Mouse (Mus musculus): Measurements from ENCODE around the gene Efna3. TPM values are rescaled to one million over a fixed set of nuclear protein-coding genes. Genes with fewer than 3 reads are reported as not detected.

Gene Efna3
- total RNA-seq (2014; rRNA removed; ENCODE audit: low replicate concordance) (not detected in 2 replicates), polyA plus RNA-seq (2015; fragmentation: Nextera tagmentation; extraction: Ambion mirVana) (0.12 and 0.44 TPM in 2 replicates)

DNA sequence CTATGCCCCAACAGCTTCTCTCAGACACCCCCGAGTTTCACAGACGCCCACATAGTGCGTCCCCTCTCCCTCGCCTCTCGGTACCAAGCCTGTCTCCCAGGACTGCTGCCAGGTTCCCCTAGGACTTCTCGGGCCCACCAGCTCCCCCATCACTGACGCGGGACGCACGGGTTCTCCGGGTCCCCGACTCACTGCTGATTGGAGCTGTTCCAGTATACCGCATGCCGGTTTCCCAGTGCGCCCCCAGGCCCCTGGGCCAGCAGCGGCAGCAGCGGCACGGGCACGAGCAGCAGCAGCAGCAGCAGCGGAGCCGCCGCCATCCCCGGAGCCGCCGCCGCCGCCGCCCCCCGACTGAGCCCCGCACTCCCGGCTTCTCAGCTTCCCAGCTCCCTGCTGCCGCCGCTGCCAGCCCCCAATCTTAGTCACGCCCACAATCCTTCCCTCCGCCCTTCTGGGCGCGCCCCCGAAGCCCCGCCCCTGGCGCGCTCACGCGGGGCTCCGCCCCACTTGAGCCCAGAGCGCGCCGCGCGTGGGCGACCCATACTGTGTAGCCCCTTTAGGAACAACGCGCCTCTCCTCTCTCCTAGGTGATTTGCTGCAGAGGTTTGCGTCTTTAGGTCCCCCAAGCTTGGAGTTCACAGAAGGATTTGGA is at the start of gene Efna3:
Gene Efna3 (minus strand): TSS at position 452 of the 652 bp plus-strand sequence.
- peaks cover 66% of the 10 kb centered on the region for H3K27me3 ChIP-seq (ENCODE audit: control insufficient read depth, insufficient read depth, low read length)
- peak within 1 kb of the TSS; percentile 43 for H3K9ac ChIP-seq (replicated peaks; ENCODE audit: low read depth, low read length)
- no peak for DNase-seq (ENCODE audit: low spot score)

DNA sequence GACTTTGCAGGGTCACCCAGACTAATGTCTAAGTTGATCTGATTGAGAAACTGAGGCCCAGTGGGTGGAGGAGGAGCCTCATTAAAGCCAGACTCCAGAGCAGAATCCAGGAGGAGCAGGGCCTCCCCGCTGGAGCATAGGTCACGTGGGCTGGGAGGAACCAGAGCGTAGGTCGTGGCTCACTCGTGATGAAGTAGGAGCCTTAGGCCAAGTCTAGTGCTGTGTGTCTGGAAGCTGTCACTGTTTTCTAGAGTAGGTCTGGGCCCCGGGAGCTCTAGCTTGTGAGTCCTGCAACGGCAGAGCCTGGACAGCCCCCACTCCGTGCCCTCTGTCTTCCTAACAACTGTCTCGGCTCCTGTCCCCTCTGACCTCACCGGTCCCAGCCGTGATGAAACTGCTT is 44.6 kb upstream of the Efna3 start:
- no peak for ATAC-seq (ENCODE audit: insufficient read depth, low read depth)
- no peak overlapping the region for H3K4me2 ChIP-seq (ENCODE audit: low read depth, low read length)
- H3K4me1 ChIP-seq (ENCODE audit: control insufficient read depth, insufficient read depth) = no peaks in the 10 kb centered on the region
- TF ChIP-seq CTCF (IDR thresholded peaks at IDR 0.05; ENCODE audit: low read depth) = no peak
- TF ChIP-seq EP300 (IDR thresholded peaks at IDR 0.05; ENCODE audit: low read depth) = no peak
- H3K27ac ChIP-seq (ENCODE audit: low read depth) = no peak overlapping the region
- no peak overlapping the region for H3K4me3 ChIP-seq (ENCODE audit: low read depth, low read length)
- no peaks in the 10 kb centered on the region for H3K36me3 ChIP-seq (replicated peaks; ENCODE audit: control insufficient read depth, insufficient read depth, low read length)
- no peak overlapping the region for H3K9ac ChIP-seq (replicated peaks; ENCODE audit: low read depth, low read length)
- DNase-seq (ENCODE audit: low spot score) = no peak
- no peaks in the 10 kb centered on the region for H3K9me3 ChIP-seq (replicated peaks; ENCODE audit: control insufficient read depth, low read length)
- no peaks in the 10 kb centered on the region for H3K27me3 ChIP-seq (ENCODE audit: control insufficient read depth, insufficient read depth, low read length)
- WGBS = 34% methylated on average over 11 of the region's 11 CpGs

More for the DNA sequence above, at the start of gene Efna3:
- WGBS = 1% methylated on average over 51 of the region's 53 CpGs
- H3K4me2 ChIP-seq (ENCODE audit: low read depth, low read length) = peak within 1 kb of the TSS; percentile 91
- ATAC-seq (ENCODE audit: insufficient read depth, low read depth) = no peak; the same call in 1 of the 2 replicates
- H3K4me3 ChIP-seq (ENCODE audit: low read depth, low read length) = peak within 1 kb of the TSS; percentile 58
- no peak within 1 kb of the TSS for H3K27ac ChIP-seq (ENCODE audit: low read depth)
- TF ChIP-seq EP300 (IDR thresholded peaks at IDR 0.05; ENCODE audit: low read depth) (no peak), CTCF (IDR thresholded peaks at IDR 0.05; ENCODE audit: low read depth) (no peak)
- H3K9me3 ChIP-seq (replicated peaks; ENCODE audit: control insufficient read depth, low read length) = no peaks in the 10 kb centered on the region
- no peaks in the 10 kb centered on the region for H3K36me3 ChIP-seq (replicated peaks; ENCODE audit: control insufficient read depth, insufficient read depth, low read length)
- H3K4me1 ChIP-seq (ENCODE audit: control insufficient read depth, insufficient read depth) = peaks cover 29% of the 10 kb centered on the region

- H3K4me1 ChIP-seq (ENCODE audit: control insufficient read depth, insufficient read depth) = no peaks in the 10 kb centered on the region
- 67% methylated on average over 20 of the region's 20 CpGs for WGBS
Measured at GRCm38 (mm10) chr3:89365486-89366414, 43.0 kb upstream of the Efna3 start.

GRCm38 (mm10) chr3:89365153-89365485 is 42.4 kb upstream of the Efna3 start, which contains the start of gene Dcst1:
TSS of gene Dcst1 (minus strand) at chr3:89365253.
- Histone ChIP-seq H3K27me3 (ENCODE audit: control insufficient read depth, insufficient read depth, low read length) (no peaks in the 10 kb centered on the region), H3K4me3 (ENCODE audit: low read depth, low read length) (no peak within 1 kb of the TSS), H3K4me2 (ENCODE audit: low read depth, low read length) (no peak within 1 kb of the TSS), H3K9ac (replicated peaks; ENCODE audit: low read depth, low read length) (no peak within 1 kb of the TSS), H3K9me3 (replicated peaks; ENCODE audit: control insufficient read depth, low read length) (no peaks in the 10 kb centered on the region), H3K36me3 (replicated peaks; ENCODE audit: control insufficient read depth, insufficient read depth, low read length) (no peaks in the 10 kb centered on the region), H3K4me1 (ENCODE audit: control insufficient read depth, insufficient read depth) (no peaks in the 10 kb centered on the region), H3K27ac (ENCODE audit: low read depth) (no peak within 1 kb of the TSS)
- 87% methylated on average over 11 of the region's 11 CpGs for WGBS
- no peak for TF ChIP-seq EP300 (IDR thresholded peaks at IDR 0.05; ENCODE audit: low read depth)
- TF ChIP-seq CTCF (IDR thresholded peaks at IDR 0.05; ENCODE audit: low read depth) = no peak
- DNase-seq (ENCODE audit: low spot score) (no peak), ATAC-seq (ENCODE audit: insufficient read depth, low read depth) (no peak)

More at GRCm38 (mm10) chr3:89365486-89366414, 43.0 kb upstream of the Efna3 start:
- Histone ChIP-seq H3K27ac (ENCODE audit: low read depth) (no peak overlapping the region), H3K9me3 (replicated peaks; ENCODE audit: control insufficient read depth, low read length) (no peaks in the 10 kb centered on the region), H3K4me3 (ENCODE audit: low read depth, low read length) (no peak overlapping the region), H3K36me3 (replicated peaks; ENCODE audit: control insufficient read depth, insufficient read depth, low read length) (no peaks in the 10 kb centered on the region), H3K9ac (replicated peaks; ENCODE audit: low read depth, low read length) (no peak overlapping the region), H3K4me2 (ENCODE audit: low read depth, low read length) (no peak overlapping the region), H3K27me3 (ENCODE audit: control insufficient read depth, insufficient read depth, low read length) (no peaks in the 10 kb centered on the region)
- no peak for DNase-seq (ENCODE audit: low spot score)
- TF ChIP-seq CTCF (IDR thresholded peaks at IDR 0.05; ENCODE audit: low read depth) = no peak
- no peak for TF ChIP-seq EP300 (IDR thresholded peaks at IDR 0.05; ENCODE audit: low read depth)
- no peak for ATAC-seq (ENCODE audit: insufficient read depth, low read depth)

DNA sequence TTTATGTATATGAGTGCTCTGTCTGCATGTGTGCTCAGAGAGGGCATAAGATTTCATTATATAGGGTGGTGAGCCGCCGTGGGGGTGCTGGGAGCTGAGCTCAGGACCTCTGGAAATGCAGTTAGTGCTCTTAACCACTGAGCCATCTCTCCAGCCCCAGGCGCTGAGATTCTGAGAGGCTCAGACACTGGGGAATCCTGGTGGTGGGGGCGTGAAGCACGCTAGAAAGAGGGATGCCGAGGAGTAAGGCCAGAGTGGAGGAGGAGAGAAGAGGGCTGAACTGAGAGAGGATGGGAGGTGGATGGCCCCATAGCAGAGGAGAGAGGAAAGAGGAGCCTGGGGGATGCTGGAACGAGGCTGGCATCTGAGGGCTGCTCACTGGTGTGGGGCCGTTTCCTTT is 41.9 kb upstream of the Efna3 start:
- 62% methylated on average over 8 of the region's 8 CpGs for WGBS
- Histone ChIP-seq H3K9ac (replicated peaks; ENCODE audit: low read depth, low read length) (no peak overlapping the region), H3K4me1 (ENCODE audit: control insufficient read depth, insufficient read depth) (no peaks in the 10 kb centered on the region)

More for the DNA sequence above, 41.9 kb upstream of the Efna3 start:
- Histone ChIP-seq H3K4me3 (ENCODE audit: low read depth, low read length) (no peak overlapping the region), H3K4me2 (ENCODE audit: low read depth, low read length) (no peak overlapping the region), H3K9me3 (replicated peaks; ENCODE audit: control insufficient read depth, low read length) (no peaks in the 10 kb centered on the region), H3K27me3 (ENCODE audit: control insufficient read depth, insufficient read depth, low read length) (no peaks in the 10 kb centered on the region), H3K27ac (ENCODE audit: low read depth) (no peak overlapping the region), H3K36me3 (replicated peaks; ENCODE audit: control insufficient read depth, insufficient read depth, low read length) (no peaks in the 10 kb centered on the region)
- ATAC-seq (ENCODE audit: insufficient read depth, low read depth) (no peak), DNase-seq (ENCODE audit: low spot score) (no peak)
- TF ChIP-seq EP300 (IDR thresholded peaks at IDR 0.05; ENCODE audit: low read depth) (no peak), CTCF (IDR thresholded peaks at IDR 0.05; ENCODE audit: low read depth) (no peak)

Data from heart, postnatal 0 days (tissue).